Mouse (Mus musculus) forebrain, embryonic 11.5 days (tissue): Measurements from ENCODE around the gene Vrk2. TPM values are rescaled to one million over a fixed set of nuclear protein-coding genes. Genes with fewer than 3 reads are reported as not detected.

Source experiments
- polyA plus RNA-seq: library from polyadenylated mRNA; unstranded; fragments of >200 nt; fragmentation: Nextera tagmentation; extraction: Ambion mirVana; gene quantifications from 2 replicates; pipeline ENCODE4 v1.2.1, GENCODE M21; 2014

The Vrk2 gene
- polyA plus RNA-seq, 1 experiment from 2014 or later: 23.6 TPM

Other genes starting within 250 kb of the Vrk2 start
- 31.4 and 33.9 TPM in 2 replicates for gene Fancl, start 207.9 kb downstream of the Vrk2 start, polyA plus RNA-seq
- gene Gm6899, start 758 bp downstream of the Vrk2 start, polyA plus RNA-seq: not detected in 2 replicates